Mouse (Mus musculus): ENCODE data around the gene Kcnb1. TPM values are rescaled to one million over a fixed set of nuclear protein-coding genes. Genes with fewer than 3 reads are reported as not detected.
"Not testable (repeated sequence)": the region's sequence is repeated elsewhere in the genome, so short reads cannot be mapped to it uniquely, and the experiment has no call there.

The Kcnb1 gene
- polyA plus RNA-seq, 1 experiment: 0.45 TPM

- no peak overlapping the region for H3K27ac ChIP-seq (ENCODE audit: control insufficient read depth, insufficient read depth, low read depth, low read length, poor library complexity)
- H3K4me1 ChIP-seq (ENCODE audit: control insufficient read depth, insufficient read depth, low read length): no peaks in the 10 kb centered on the region; the same call in 1 of the 2 replicates
- TF ChIP-seq POLR2A (IDR thresholded peaks at IDR 0.05; ENCODE audit: borderline replicate concordance, control insufficient read depth, low read depth, low read length) (no peak), CTCF (IDR thresholded peaks at IDR 0.05; ENCODE audit: control insufficient read depth, insufficient read depth, low read length) (peak; percentile 62)
- no peak overlapping the region for H3K4me3 ChIP-seq (replicated peaks; ENCODE audit: control insufficient read depth, low read depth, low read length)
- WGBS: 74% methylated on average over 3 of the region's 3 CpGs
These were observed 23.1 kb upstream of the Kcnb1 start for GRCm38 (mm10) chr2:167213076-167213475.

GRCm38 (mm10) chr2:167212551-167212950 is 22.6 kb upstream of the Kcnb1 start:
- TF ChIP-seq POLR2A (IDR thresholded peaks at IDR 0.05; ENCODE audit: borderline replicate concordance, control insufficient read depth, low read depth, low read length) (no peak), CTCF (IDR thresholded peaks at IDR 0.05; ENCODE audit: control insufficient read depth, insufficient read depth, low read length) (no peak)
- no peaks in the 10 kb centered on the region; the same call in 1 of the 2 replicates for H3K4me1 ChIP-seq (ENCODE audit: control insufficient read depth, insufficient read depth, low read length)
- WGBS: 77% methylated on average over 6 of the region's 6 CpGs
- H3K4me3 ChIP-seq (replicated peaks; ENCODE audit: control insufficient read depth, low read depth, low read length): no peak overlapping the region
- H3K27ac ChIP-seq (ENCODE audit: control insufficient read depth, insufficient read depth, low read depth, low read length, poor library complexity): no peak overlapping the region

GRCm38 (mm10) chr2:167212089-167212488 is 22.1 kb upstream of the Kcnb1 start:
- Histone ChIP-seq H3K4me1 (ENCODE audit: control insufficient read depth, insufficient read depth, low read length) (no peaks in the 10 kb centered on the region), H3K27ac (ENCODE audit: control insufficient read depth, insufficient read depth, low read depth, low read length, poor library complexity) (no peak overlapping the region), H3K4me3 (replicated peaks; ENCODE audit: control insufficient read depth, low read depth, low read length) (no peak overlapping the region)
- WGBS: 84% methylated on average over 3 of the region's 3 CpGs
- TF ChIP-seq POLR2A (IDR thresholded peaks at IDR 0.05; ENCODE audit: borderline replicate concordance, control insufficient read depth, low read depth, low read length) (no peak), CTCF (IDR thresholded peaks at IDR 0.05; ENCODE audit: control insufficient read depth, insufficient read depth, low read length) (no peak)

- no peak for TF ChIP-seq CTCF (IDR thresholded peaks at IDR 0.05; ENCODE audit: control insufficient read depth, insufficient read depth, low read length)
- TF ChIP-seq POLR2A (IDR thresholded peaks at IDR 0.05; ENCODE audit: borderline replicate concordance, control insufficient read depth, low read depth, low read length): no peak
- H3K4me3 ChIP-seq (replicated peaks; ENCODE audit: control insufficient read depth, low read depth, low read length): no peak overlapping the region
- no peaks in the 10 kb centered on the region for H3K4me1 ChIP-seq (ENCODE audit: control insufficient read depth, insufficient read depth, low read length)
- no peak overlapping the region; the same call in 1 of the 2 replicates for H3K27ac ChIP-seq (ENCODE audit: control insufficient read depth, insufficient read depth, low read depth, low read length, poor library complexity)
- WGBS: 50% methylated on average over 9 of the region's 9 CpGs
These were observed 19.9 kb upstream of the Kcnb1 start for GRCm38 (mm10) chr2:167209900-167210299.

GRCm38 (mm10) chr2:167208984-167209383 is 19.0 kb upstream of the Kcnb1 start:
- WGBS: 73% methylated on average over 3 of the region's 3 CpGs
- no peak overlapping the region for H3K4me3 ChIP-seq (replicated peaks; ENCODE audit: control insufficient read depth, low read depth, low read length)
- TF ChIP-seq POLR2A (IDR thresholded peaks at IDR 0.05; ENCODE audit: borderline replicate concordance, control insufficient read depth, low read depth, low read length) (no peak), CTCF (IDR thresholded peaks at IDR 0.05; ENCODE audit: control insufficient read depth, insufficient read depth, low read length) (no peak)
- no peaks in the 10 kb centered on the region for H3K4me1 ChIP-seq (ENCODE audit: control insufficient read depth, insufficient read depth, low read length)
- H3K27ac ChIP-seq (ENCODE audit: control insufficient read depth, insufficient read depth, low read depth, low read length, poor library complexity): no peak overlapping the region

GRCm38 (mm10) chr2:167205918-167206629 is 16.1 kb upstream of the Kcnb1 start:
- H3K27ac ChIP-seq (ENCODE audit: control insufficient read depth, insufficient read depth, low read depth, low read length, poor library complexity): no peak overlapping the region
- H3K4me1 ChIP-seq (ENCODE audit: control insufficient read depth, insufficient read depth, low read length): no peaks in the 10 kb centered on the region
- H3K4me3 ChIP-seq (replicated peaks; ENCODE audit: control insufficient read depth, low read depth, low read length): no peak overlapping the region
- TF ChIP-seq POLR2A (IDR thresholded peaks at IDR 0.05; ENCODE audit: borderline replicate concordance, control insufficient read depth, low read depth, low read length) (no peak), CTCF (IDR thresholded peaks at IDR 0.05; ENCODE audit: control insufficient read depth, insufficient read depth, low read length) (no peak)
- WGBS: 80% methylated on average over 18 of the region's 18 CpGs

GRCm38 (mm10) chr2:167204686-167205085 is 14.7 kb upstream of the Kcnb1 start:
- not testable (repeated sequence) for H3K4me1 ChIP-seq (ENCODE audit: control insufficient read depth, insufficient read depth, low read length); H3K27ac ChIP-seq (ENCODE audit: control insufficient read depth, insufficient read depth, low read depth, low read length, poor library complexity); H3K4me3 ChIP-seq (replicated peaks; ENCODE audit: control insufficient read depth, low read depth, low read length)
- 70% methylated on average over 5 of the region's 5 CpGs for WGBS

- Histone ChIP-seq H3K27ac (ENCODE audit: control insufficient read depth, insufficient read depth, low read depth, low read length, poor library complexity) (no peak overlapping the region), H3K4me1 (ENCODE audit: control insufficient read depth, insufficient read depth, low read length) (no peaks in the 10 kb centered on the region), H3K4me3 (replicated peaks; ENCODE audit: control insufficient read depth, low read depth, low read length) (no peak overlapping the region)
- TF ChIP-seq POLR2A (IDR thresholded peaks at IDR 0.05; ENCODE audit: borderline replicate concordance, control insufficient read depth, low read depth, low read length) (no peak), CTCF (IDR thresholded peaks at IDR 0.05; ENCODE audit: control insufficient read depth, insufficient read depth, low read length) (peak; percentile 39)
- 67% methylated on average over 7 of the region's 7 CpGs for WGBS
These were observed 13.7 kb upstream of the Kcnb1 start for GRCm38 (mm10) chr2:167203505-167204166.
